Mouse (Mus musculus) CH12.LX (cell line): ENCODE results near the gene Zscan21.

Source experiments
- BHLHE40 ChIP-seq: IDR thresholded peaks from 2 replicates; pipeline ENCODE4 v1.6.1; 2011; ENCODE audit warnings: mild to moderate bottlenecking, low read depth, low read length, improper control_type of control experiment
- CHD2 ChIP-seq: IDR thresholded peaks from 2 replicates; pipeline ENCODE4 v1.6.1; 2011; ENCODE audit warnings: low read length, improper control_type of control experiment
- CTCF ChIP-seq, 2 experiments: IDR thresholded peaks in 1 of 2; conservative IDR thresholded peaks in 1 of 2; 2 replicates each; pipeline ENCODE4 v1.5.1; 2011 to 2012; ENCODE audit warnings: low read depth in 2 of 2, low read length in 2 of 2, improper control_type of control experiment in 1 of 2, inconsistent platforms in 1 of 2, mild to moderate bottlenecking in 1 of 2, moderate library complexity in 1 of 2
- MAFK ChIP-seq: IDR thresholded peaks from 2 replicates; pipeline ENCODE4 v1.6.1; 2011; ENCODE audit warnings: low read length, improper control_type of control experiment; ENCODE audit not compliant: insufficient replicate concordance
- NRF1 ChIP-seq: IDR thresholded peaks from 2 replicates; pipeline ENCODE4 v1.6.1; 2014; ENCODE audit warnings: low read depth, mild to moderate bottlenecking, inconsistent platforms, low read length, improper control_type of control experiment, moderate library complexity
- PAX5 ChIP-seq: IDR thresholded peaks from 2 replicates; pipeline ENCODE4 v1.6.1; 2012; ENCODE audit warnings: low read length, inconsistent platforms, mixed read lengths
- POLR2A ChIP-seq: IDR thresholded peaks from 2 replicates; pipeline ENCODE4 v1.6.1; 2011; ENCODE audit warnings: low read depth, mild to moderate bottlenecking, improper control_type of control experiment, low read length
- USF1 ChIP-seq: IDR thresholded peaks from 2 replicates; pipeline ENCODE4 v1.6.1; 2014; ENCODE audit warnings: low read depth, mild to moderate bottlenecking, inconsistent platforms, low read length, improper control_type of control experiment

- TF ChIP-seq CTCF (conservative IDR thresholded peaks at IDR 0.05 in 1 of 2, IDR thresholded peaks at IDR 0.05 in 1 of 2; ENCODE audit: low read depth in 2 of 2, low read length in 2 of 2) = no peak
- TF ChIP-seq USF1 = no peak
- no peak for TF ChIP-seq PAX5
- no peak for TF ChIP-seq CHD2
- TF ChIP-seq MAFK = no peak
- TF ChIP-seq BHLHE40 = no peak
- no peak for TF ChIP-seq POLR2A
- TF ChIP-seq NRF1 = no peak
Measured at GRCm38 (mm10) chr5:138132425-138133064, 15.8 kb downstream of the Zscan21 start.
